Mouse (Mus musculus) lung, adult 18-20 months (tissue): Measurements from ENCODE around the gene Dnpep.

Experiments
- DNase-seq, 2 experiments: peaks; one replicate each; pipeline ENCODE4 v3.0.0; 2022; ENCODE audit warnings: mixed read lengths in 2 of 2

The Dnpep gene

DNA sequence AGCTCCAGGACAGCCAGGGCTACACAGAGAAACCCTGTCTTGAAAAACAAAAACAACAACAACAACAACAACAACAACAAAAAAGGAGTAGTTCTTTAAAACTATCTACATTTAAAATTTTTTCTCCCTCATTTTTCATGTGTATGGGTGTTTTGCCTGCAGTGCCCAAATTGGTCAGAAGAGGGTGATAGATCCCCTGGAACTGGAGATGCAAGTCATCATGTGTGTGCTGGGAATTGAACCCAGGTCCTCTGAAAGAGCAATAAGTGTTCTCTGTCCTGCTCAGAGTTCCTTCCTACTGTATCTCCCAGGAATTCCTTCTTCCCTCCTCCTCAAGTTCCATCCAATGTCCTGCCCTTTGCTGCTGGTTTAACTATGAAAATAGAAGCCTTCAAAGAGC lies 9.7 kb upstream of the Dnpep start:
- no peak for DNase-seq

DNA sequence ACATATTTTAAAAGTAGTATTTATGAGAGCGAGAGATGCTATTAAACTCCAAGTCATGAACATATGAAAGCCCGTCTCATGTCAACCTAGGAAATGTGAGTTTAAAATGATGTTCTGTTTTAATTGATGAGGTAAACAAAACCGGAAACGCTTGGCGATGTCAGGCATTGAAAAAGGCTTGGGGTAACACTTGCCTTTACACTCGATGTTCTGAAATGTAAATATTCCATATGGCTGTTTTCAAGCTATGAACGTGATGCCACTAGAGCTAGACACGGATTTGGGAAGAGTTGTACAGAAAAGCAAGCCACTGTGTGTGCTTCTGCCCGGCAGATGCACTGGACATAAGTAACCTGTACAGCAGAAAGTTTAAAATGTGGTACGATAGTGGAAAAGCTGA lies 1.4 kb upstream of the Dnpep start:
- no peak for DNase-seq

DNA sequence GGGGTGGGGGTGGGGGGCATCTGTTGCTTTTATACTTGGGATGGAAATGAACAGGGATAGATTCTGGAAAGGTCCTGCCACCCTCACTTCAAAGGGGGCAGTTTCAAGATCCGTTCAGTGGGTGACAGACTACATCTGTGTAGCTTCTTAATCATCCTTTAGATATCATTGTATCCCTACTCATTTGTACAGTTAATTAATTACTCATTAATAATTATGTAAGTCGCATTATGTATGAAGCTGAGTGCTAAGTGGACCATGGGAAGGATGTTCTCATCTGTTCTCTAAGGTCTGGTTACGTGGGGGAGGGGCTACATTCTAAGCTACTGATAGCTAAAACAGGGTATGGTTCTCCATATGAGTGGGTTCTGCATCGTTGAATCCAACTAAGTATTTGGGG lies 946 bp upstream of the Dnpep start:
- DNase-seq, result no peak

DNA sequence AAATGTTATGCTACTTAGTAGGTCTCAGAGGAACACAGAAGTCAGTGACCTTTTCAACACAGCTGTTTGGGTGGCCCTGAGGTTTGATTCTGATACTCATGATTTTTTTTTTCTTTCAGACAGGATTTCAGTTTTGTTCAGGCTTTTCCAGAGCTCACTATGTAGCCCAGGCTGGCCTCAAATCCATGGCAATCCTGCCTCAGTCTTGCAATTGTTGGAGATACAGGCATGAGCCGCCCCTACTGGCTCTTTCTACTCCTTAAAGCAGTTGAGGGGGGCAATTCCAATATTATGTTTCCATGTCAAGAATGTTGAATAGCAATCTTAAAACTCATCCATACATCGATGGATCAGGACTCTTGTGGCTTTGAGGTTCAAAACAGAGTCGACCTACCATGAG lies 511 bp upstream of the Dnpep start:
- no peak for DNase-seq

DNA sequence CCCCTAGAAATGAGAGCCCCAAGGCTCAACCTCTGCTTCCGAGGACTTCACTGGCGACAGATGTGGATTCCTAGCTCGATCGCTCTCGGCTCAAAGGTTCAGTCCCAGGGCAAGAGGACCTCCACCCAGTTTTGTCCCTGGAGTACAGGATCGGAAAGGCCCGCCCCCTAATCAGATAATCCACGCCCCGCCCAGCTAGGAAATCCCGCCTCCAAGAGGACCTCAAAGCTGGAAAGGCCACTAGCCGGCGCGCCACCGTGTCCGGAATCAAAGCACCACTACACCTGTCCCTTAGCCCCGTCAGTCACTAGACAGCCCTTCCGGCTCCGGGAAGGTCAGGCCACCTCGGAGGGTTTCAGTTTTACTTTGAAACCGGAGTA lies 939 bp downstream of the Dnpep start:
- DNase-seq, result peak; percentile 92 to 95

DNA sequence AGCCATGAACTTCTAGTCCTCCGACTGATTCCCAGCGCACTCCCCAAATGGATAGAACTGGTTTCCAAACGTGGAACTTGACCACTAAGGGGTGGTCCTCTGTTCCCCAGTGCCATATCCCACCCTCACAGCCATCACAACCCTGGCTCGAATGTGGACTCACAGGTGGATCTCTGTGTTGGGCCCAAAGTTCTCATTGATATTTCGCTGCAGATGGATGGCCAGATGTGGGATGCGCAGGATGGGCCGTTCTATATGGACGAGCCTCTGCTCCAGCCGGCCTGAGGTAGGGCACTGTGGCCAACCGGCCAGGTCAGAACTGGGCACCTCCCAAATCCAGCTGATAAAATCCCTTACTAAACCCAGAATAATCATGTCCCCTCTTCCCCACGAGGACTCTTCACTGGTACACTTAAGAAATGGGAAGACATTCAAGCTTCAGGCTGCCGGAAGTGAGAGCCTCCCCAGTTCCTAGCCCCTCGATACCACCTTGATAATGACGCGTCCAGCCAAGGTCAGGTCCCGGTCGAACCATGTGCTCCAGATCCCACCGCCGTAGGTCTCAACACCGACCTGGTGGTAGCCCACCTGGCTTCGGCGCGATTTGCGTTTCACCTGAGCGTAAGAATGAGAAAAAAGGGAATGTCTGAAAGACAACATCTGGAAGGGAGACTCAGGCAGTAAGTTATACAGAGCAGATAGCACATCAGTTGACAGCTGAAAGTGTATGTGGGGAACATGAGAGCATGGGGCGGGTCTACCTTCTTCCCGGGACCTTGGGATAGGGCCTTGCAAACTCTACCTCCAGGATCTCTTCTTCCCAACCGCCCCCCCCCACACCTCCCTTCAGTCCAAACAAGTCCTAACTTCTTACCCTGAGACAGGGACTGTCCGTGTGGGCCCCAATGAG lies 2.1 kb downstream of the Dnpep start:
- no peak for DNase-seq

DNA sequence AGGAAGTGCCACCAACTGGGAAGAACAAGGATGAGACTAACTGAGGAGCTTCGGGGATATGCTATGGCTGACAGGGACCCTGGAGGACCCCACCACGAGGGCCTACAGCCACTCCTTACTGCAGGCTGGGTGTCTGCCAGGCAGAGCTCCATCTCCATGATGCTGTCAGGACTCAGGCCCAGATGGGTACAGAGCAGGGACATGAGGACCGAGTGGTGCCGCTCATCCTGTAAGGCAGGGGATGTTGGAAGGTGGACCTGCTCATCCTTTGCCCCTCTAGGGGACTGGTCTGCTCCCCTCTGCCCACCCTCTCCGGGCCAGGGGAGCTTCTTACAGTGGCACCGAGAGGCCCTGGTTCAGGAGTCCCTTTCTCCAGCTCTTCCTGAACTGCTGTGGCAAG lies 2.8 kb downstream of the Dnpep start:
- no peak for DNase-seq

DNA sequence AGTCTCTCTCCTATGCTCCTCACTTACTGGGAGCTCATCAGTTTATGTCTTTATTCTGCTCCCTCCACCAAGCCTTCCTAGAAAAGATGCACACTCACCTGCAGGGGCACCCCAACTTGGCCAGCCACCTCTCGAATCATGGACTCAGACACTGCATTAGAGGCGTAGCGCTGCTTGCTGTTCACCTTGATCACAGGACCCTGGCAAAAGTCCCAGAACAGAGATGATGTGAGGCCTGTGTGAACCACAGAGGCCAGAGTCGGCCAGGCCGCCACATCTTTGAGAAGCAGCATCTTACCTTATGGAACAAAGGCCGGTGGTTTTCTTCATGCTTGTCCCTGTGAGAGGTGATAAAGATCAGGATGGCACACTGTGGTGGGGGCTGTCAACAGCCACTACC lies 6.1 kb downstream of the Dnpep start:
- DNase-seq, result no peak

DNA sequence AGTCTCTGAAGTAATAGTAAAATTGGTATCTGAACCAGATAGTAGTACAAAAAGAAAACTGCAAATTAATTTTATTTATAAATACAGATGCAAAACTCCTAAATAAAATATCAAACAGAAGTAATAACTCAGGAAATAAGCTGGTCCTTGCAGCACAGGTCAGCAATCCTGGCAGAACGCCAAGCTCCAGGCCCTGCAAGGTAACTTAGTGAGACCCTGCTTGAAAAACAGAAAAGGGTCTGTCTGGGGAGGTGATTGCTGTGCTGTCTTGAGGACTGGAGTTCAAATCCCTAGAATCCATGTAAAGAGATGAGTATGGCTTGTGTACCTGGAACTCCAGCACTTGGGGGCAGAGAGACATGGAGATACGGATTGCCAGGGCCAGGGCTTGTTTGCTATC lies 13.1 kb downstream of the Dnpep start:
- DNase-seq, result no peak

DNA sequence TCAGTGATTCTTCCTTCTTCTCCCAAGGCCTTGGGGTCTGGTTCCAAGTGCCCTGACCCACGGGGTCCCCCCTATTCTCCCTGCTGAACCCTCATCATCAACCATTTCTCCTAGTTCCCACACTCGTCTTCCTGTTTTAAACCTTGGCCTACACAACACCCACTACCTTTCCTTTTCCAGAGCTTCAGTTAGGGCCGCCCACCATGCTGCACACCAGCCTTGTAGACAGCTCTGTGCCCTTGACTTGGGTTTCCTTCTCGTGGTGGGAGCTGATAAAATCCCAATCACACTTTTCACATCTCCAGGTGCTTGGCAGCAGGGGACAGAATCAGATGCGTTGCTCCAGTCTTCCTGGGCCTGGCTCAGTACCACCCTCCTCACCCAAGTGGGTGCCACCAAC lies 23.5 kb downstream of the Dnpep start:
- no peak for DNase-seq

DNA sequence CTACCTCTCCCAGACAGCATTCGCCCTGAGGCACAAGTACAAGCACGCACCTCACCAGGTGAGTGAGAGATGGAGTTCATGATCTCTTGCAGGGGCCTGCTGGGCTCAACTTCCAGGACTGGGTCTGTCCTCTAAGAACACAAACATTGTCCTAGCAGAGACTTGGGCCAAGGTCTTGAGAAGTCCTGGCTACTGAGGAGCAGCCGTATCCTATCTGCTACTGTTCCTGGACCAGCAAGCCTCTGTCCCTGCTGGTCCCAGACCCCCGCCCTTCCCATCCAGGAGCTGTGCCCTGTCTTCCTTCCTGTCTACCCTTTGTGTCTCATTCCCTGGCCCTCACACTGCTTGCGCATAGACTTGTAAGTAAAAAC lies 24.5 kb downstream of the Dnpep start:
- DNase-seq, result no peak

DNA sequence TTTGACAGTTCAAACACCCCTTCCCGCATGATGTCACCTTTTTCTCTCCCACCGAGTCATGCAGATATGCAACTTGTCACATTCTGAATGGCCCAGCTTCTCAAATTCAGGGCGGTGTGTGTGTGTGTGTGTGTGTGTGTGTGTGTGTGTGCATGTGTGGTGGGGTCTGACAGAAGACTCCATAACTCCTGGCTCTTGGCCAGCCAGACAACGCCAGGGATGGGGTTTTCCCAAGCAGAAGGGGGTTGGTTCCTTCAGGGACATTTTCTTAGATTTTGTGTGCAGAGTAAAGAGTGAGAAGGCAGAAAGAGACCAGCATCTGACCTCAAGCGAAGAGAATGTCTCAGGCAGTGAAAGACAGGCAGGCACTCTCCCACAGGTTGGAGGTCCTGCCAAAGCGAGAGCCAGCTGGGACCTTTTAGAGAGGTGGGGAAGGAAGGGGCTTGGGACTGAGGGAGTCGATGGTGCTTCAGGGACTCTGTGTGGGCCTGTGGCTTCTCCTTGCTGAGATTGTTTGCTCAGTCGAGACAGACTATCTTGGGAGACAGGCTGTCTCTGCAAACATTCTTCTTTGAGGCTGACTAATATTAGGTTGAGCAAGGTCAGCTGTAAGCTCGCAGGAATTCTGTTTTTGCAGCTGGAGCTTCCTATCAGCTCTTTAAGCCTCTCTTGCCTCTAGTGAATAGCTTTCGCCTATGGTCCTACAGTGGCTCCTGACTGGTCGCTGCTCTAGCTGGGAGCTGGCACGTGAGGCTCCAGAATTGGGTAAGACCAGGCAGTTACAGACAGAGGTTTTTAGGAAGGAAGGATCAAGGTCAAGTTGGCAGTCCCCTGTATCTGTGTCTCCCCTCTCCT lies 25.1 kb downstream of the Dnpep start:
- no peak for DNase-seq

DNA sequence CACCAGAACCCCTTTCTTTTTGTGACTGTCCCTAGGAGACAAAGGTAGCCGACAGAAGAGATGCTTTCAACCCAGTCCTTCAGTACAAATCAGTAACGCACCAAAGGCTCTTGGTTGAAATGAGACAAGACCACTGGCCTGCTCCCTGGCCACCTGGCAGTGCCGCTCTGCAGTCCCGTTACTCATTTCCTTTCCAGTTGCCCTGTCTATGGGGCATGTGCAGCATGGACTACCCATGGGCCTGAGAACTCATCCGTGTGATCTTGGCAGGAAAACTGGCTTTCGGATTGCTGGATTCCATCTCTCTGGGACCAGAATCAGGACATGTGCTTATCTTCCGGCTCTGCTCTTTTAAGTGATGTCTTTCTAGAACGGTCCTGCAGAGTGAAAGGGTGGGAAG lies 26.5 kb downstream of the Dnpep start:
- DNase-seq, result no peak

DNA sequence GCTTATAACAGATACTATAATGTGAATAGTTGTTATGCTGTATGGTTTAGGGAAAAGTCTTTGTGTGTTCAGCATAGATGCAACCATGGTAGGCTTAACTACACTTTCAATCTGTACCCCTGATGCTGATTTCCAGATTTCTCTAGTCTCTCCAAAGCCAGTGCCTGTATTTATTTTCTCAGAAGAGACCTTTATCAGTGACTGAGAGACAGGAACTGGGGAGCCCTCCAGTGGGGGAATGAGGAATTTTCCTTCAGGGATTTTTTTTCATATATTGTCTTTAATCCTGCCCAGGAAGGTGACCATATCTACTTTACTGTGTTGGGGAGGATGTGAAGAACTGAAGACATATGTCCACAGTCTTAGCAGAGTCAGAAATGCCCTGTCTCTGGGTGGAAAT lies 27.2 kb downstream of the Dnpep start:
- no peak for DNase-seq

DNA sequence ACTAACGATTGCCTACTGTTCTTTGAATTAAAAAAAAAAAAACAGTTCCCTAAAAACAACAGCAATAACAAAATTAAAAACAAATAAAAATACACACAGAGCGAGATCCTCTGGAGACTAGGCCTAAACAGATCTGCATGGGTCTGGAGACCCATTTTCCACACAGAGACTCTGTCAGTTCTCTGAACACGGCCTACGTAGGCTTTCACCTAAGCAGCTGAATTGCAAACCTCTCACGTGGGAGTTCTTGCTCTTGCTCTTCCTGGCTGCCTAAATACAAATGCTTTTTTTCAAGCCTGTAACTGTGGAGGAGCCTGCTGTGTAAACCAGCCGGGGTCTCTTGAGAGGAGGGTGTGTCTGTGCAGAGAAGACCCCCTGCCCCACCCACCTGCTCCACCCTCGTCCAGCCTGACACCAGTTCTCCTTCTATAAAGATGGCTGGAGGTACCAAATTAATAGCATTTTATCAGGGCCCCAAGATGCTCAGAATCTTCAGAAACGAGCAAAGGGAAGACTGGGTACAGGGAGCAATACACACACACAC lies 27.8 kb downstream of the Dnpep start:
- no peak for DNase-seq

DNA sequence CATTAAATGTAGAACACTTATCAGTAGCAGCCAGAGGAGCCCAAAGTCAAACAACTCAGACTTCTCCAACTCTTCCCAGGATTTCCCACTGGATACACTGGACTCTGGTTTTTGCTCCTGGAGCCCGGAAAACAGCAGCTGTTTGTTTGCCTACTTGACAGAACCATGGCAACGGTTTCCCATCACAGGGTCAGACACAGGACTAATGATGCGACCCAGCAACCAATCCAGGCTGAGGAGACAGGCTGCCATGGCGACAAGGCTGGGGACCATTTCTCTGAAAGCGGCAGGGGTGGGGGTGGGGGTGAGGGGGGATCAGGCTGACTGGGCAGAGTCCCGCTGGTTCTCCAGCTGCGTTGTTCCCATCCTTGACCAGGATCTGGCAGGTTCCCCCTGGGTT lies 28.4 kb downstream of the Dnpep start:
- no peak for DNase-seq

DNA sequence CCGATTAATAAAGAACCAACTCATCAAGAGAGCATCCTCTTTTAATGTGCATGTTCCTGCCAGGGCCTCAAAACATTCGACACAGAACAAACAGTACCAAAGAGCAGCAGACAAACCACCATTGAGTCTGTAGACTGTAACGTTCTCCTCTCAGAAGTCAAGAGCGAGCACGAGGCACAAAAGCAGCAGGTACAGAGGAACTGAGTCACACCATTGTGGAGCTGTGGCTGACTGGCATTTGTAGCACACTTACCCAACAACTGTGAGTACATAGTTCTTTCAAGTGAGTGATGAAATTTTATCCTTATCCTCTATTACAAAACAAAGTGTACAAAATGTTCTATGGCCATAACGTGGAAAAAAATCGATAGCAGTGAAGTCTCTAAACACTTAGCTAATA lies 32.9 kb downstream of the Dnpep start:
- DNase-seq, result peak; percentile 49 to 61

DNA sequence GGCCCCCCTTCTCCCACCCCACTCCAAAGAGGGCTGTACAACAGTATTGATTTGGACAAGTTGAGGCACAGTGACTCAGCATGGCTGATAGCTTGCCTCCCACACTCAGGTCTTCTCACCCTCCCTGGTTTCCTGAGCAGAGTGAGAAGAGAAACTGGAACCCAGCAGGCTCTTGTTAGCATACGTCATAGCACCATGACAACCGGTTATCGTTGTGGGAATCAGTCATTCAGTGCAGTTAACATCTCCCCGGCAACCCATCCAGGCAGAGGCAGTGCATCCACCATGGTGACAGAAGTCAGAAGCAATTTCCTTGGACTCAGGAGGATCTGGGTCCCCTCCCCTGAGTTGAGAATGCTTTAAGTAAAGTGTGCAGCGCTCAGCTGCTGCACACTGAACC lies 34.8 kb downstream of the Dnpep start:
- no peak for DNase-seq

DNA sequence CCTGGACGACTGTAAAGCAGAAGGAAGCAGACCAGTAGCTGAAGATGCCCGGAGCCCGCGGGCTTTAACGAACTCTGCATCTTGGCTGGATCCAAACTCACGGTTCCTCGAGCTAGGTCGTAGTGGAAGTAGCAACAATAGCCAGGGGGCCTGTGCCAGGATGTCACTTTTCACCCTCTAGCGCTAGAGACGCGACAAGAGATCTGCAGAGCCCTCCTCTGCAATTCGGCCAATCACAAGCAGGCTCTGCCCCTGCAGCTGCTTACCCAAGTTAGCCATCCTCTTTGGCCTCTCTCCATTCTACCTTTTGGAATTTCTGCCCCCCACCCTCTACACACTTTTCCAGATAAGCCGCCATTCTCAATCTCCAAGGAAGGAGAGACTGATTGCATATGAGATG lies 39.6 kb downstream of the Dnpep start, which contains the start of gene Resp18:
Gene Resp18 (minus strand): TSS at position 188 of the 400 bp plus-strand sequence.
- DNase-seq, result no peak

DNA sequence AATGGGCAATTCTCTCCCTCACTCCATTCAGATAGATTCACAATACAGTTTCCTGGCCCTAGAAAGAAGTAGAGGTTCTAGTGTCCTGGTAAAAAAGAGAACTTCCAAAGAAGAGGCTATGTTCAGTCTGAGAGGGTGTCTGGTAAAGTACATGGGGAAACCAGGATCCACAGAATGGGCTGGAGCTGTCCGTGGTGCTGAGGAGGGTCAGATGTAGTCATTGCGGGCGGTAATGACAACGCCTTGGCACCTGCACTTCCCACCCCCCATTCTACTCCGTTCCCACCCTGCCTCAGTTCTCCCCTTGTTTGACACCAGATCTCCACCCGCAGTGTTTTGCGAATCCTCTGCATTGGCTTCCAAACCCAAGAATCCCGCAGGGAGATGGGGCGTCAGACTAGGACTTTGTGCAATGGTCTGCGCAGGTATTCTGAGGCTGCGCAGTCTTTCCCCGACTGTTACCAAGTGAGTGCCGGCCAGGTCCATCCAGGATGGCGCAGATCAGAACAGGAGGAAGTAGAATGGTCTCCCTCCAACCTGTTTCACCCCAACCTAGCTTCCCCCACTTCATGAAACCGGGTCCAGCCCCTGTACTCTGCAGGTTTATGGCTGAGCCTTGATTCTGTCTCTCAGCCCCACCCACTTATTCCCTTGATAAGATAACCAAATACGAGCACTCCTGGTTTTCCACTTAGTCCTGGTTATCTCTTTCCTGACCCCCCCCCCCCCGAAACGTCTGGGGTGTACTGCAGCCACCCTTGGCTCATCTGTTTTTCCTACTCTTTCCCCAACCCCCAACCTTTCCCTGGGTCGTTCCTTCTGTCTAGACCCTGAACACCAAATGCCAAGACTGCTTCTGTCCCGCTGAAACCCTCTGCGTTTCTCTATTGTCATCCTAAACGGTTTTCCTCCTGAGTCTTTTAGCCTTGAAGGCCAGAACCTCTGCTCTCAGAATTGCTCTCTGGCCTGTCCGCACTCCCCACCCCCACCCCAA lies 40.3 kb downstream of the Dnpep start:
- no peak for DNase-seq

DNA sequence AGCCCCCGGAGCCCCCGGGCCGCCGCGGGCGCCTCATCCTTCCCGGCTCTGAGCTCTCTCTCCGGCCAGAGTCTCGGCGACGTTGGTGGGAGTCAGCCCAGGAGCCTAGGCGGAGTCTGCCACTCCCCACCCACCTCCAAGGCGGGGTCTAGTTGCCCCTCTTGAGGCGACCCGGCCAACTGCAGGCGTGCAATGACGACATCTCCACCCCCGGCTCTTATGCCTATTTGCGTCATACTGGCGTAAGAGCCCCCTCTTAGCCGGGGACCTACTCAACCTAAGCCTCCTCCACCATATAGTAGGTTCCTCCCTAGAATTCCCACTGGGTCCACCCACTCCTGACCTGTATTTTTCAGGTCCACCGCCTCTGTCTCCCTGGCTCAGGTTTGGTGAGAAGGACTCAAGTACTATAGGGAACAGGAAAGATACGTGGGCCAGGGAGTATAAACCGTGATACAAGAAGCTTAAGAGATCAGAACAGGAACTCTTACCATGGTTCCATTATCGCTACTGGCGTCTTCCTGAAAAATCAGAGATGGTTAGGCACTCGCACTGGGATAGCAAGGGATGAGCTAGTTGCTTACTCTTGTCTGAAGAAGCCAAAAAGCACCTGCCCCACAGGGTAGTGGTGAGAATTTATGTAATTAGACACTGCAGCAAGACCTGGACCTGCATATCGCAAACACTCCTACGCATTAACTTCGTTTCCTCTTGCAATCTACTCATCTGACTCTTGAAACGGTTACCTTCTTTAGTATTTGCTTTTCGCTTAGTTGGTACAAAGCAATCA lies 53.5 kb downstream of the Dnpep start, which contains the start of gene Ptprn:
Gene Ptprn (minus strand): TSS at position 412 of the 790 bp plus-strand sequence.
- no peak for DNase-seq
